Mouse (Mus musculus): ENCODE results near the gene Gstm5.

DNA sequence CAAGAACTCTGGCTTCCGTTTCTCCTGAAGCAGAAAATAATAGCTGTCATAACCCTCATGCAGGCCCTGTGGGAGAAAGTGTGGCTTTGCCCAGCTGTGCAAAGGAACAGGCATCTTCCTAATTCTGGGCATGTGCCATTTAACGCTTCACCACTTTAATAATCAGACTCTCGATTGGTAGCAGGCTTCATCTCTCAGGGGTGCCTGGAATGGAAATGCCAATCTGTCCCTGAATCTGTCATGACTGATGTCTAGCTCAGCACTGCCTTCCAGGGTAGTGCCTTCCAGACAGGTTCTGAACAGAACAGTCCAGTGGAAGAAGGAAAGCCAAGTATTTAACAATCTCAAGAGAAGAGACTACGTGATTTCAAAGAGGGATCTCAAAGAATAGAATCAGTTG, 45.6 kb downstream of the Gstm5 start:
- no peak for TF ChIP-seq CTCF (IDR thresholded peaks at IDR 0.05; ENCODE audit: low read depth)
- TF ChIP-seq EP300 (optimal IDR thresholded peaks at IDR 0.05): no peak

All from stomach, postnatal 0 days (tissue).